Mouse (Mus musculus): ENCODE results near the gene Prkn. TPM values are rescaled to one million over a fixed set of nuclear protein-coding genes. Genes with fewer than 3 reads are reported as not detected.

Prkn gene
- total and polyA plus RNA-seq, 2 experiments from 2014 or later: 9.0 to 9.4 TPM

DNA sequence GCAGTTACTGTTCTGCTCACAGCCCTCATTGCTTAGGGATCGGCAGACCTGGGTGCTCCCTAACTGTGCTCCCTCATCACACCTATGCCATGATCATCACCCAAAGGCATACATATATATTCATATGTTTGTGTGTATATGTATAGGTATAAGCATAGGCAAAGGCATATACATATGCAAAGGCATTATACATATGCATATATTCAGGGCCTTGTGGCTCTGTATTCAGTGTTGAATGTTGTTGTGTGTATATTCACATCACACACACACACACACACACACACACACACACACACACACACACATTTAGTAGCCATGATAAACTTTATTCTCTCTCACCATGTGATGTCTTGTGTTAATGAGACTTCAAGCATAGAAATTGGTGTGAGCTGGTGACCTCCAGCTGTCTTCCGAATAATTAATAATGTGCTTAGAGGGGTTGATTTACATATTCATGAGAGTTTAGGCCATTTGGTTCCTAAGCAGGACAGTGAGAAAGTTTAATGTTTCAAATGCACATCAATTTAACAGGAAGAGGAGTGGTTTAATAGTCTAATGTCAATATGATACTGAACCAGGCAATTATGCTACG lies 804.8 kb downstream of the Prkn start:
- H3K36me3 ChIP-seq (ENCODE audit: insufficient read depth, low read length): no peaks in the 10 kb centered on the region
- TF ChIP-seq CTCF (IDR thresholded peaks at IDR 0.05): no peak
- no peaks in the 10 kb centered on the region for H3K4me1 ChIP-seq (ENCODE audit: insufficient read depth, low read length)
- no peak overlapping the region for H3K4me3 ChIP-seq (ENCODE audit: low read depth, low read length)
- no peak overlapping the region for H3K4me2 ChIP-seq (ENCODE audit: low read depth, low read length, poor library complexity, severe bottlenecking)
- peak; percentile 34 for DNase-seq (ENCODE audit: low spot score)
- ATAC-seq (ENCODE audit: low FRiP score): no peak
- no peak overlapping the region for H3K27ac ChIP-seq (ENCODE audit: low read depth, low read length)
- 65% methylated on average over 3 of the region's 3 CpGs for WGBS
- no peak overlapping the region for H3K9ac ChIP-seq (replicated peaks; ENCODE audit: low read length, poor library complexity, severe bottlenecking)
- H3K27me3 ChIP-seq (ENCODE audit: insufficient read depth, low read length): no peaks in the 10 kb centered on the region
- no peaks in the 10 kb centered on the region for H3K9me3 ChIP-seq (ENCODE audit: low read length)

GRCm38 (mm10) chr17:11656397-11656796 lies 816.2 kb downstream of the Prkn start:
- Histone ChIP-seq H3K27ac (ENCODE audit: low read depth, low read length) (no peak overlapping the region), H3K9ac (replicated peaks; ENCODE audit: low read length, poor library complexity, severe bottlenecking) (no peak overlapping the region), H3K4me3 (ENCODE audit: low read depth, low read length) (no peak overlapping the region), H3K27me3 (ENCODE audit: insufficient read depth, low read length) (no peaks in the 10 kb centered on the region), H3K9me3 (ENCODE audit: low read length) (no peaks in the 10 kb centered on the region), H3K4me2 (ENCODE audit: low read depth, low read length, poor library complexity, severe bottlenecking) (no peak overlapping the region), H3K36me3 (ENCODE audit: insufficient read depth, low read length) (no peaks in the 10 kb centered on the region), H3K4me1 (ENCODE audit: insufficient read depth, low read length) (no peaks in the 10 kb centered on the region)
- DNase-seq (ENCODE audit: low spot score) (no peak), ATAC-seq (ENCODE audit: low FRiP score) (no peak)
- 65% methylated on average over 5 of the region's 5 CpGs for WGBS
- TF ChIP-seq CTCF (IDR thresholded peaks at IDR 0.05): no peak

DNA sequence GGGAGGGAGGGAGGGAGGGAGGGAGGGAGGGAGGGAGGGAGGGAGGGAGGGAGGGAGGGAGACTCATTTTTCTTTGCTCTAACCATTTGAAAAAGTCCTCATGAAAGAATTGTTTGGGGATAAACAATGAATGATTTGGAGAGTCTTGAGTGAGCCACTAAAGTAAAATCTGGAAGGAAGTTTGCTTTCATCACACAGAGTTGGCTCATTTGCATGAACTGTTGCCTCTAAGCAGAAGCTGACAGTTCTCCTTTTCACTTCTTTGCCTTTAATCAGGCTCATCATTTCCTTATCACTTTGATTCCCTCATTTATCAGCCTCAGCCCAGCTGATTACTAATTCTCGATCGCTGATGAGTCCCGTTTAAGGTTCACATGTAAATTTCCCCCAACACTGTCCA lies 816.7 kb downstream of the Prkn start:
- Histone ChIP-seq H3K36me3 (ENCODE audit: insufficient read depth, low read length) (no peaks in the 10 kb centered on the region), H3K4me3 (ENCODE audit: low read depth, low read length) (no peak overlapping the region), H3K9ac (replicated peaks; ENCODE audit: low read length, poor library complexity, severe bottlenecking) (no peak overlapping the region), H3K4me2 (ENCODE audit: low read depth, low read length, poor library complexity, severe bottlenecking) (no peak overlapping the region), H3K27me3 (ENCODE audit: insufficient read depth, low read length) (no peaks in the 10 kb centered on the region), H3K4me1 (ENCODE audit: insufficient read depth, low read length) (no peaks in the 10 kb centered on the region), H3K9me3 (ENCODE audit: low read length) (no peaks in the 10 kb centered on the region), H3K27ac (ENCODE audit: low read depth, low read length) (no peak overlapping the region)
- DNase-seq (ENCODE audit: low spot score): no peak
- WGBS: 84% methylated on average over 3 of the region's 3 CpGs
- TF ChIP-seq CTCF (IDR thresholded peaks at IDR 0.05): no peak; the same call in 1 of the 2 replicates
- no peak for ATAC-seq (ENCODE audit: low FRiP score)

- 80% methylated on average over 1 of the region's 1 CpGs for WGBS
- no peaks in the 10 kb centered on the region for H3K9me3 ChIP-seq (ENCODE audit: low read length)
- no peak for ATAC-seq (ENCODE audit: low FRiP score)
- no peak overlapping the region for H3K4me3 ChIP-seq (ENCODE audit: low read depth, low read length)
- no peak for TF ChIP-seq CTCF (IDR thresholded peaks at IDR 0.05)
- H3K4me1 ChIP-seq (ENCODE audit: insufficient read depth, low read length): no peaks in the 10 kb centered on the region
- no peak overlapping the region for H3K4me2 ChIP-seq (ENCODE audit: low read depth, low read length, poor library complexity, severe bottlenecking)
- H3K27ac ChIP-seq (ENCODE audit: low read depth, low read length): no peak overlapping the region
- H3K27me3 ChIP-seq (ENCODE audit: insufficient read depth, low read length): no peaks in the 10 kb centered on the region
- no peaks in the 10 kb centered on the region for H3K36me3 ChIP-seq (ENCODE audit: insufficient read depth, low read length)
- DNase-seq (ENCODE audit: low spot score): no peak
- no peak overlapping the region for H3K9ac ChIP-seq (replicated peaks; ENCODE audit: low read length, poor library complexity, severe bottlenecking)
Observed at GRCm38 (mm10) chr17:11661898-11662297, 821.7 kb downstream of the Prkn start.

DNA sequence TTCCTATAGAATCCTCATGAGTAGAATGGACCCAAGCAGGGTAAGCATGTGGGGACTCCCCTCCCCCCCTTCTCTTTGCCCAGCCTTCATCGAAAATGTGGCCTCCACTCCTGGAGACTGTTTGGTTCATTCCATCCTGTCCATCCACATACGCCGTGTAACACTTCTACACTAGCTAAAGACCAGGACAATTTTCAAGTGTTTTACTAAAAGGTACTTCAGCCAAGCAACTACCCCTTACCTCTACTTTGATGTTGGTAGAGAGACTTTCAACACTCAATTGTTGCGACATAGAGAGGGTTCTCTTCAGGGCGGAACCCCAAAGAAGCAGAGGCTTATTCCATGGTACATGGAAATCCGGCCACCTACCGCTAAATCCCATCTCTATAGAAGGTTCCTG lies 823.3 kb downstream of the Prkn start:
- Histone ChIP-seq H3K4me1 (ENCODE audit: insufficient read depth, low read length) (no peaks in the 10 kb centered on the region), H3K27me3 (ENCODE audit: insufficient read depth, low read length) (no peaks in the 10 kb centered on the region), H3K9me3 (ENCODE audit: low read length) (no peaks in the 10 kb centered on the region), H3K36me3 (ENCODE audit: insufficient read depth, low read length) (no peaks in the 10 kb centered on the region), H3K9ac (replicated peaks; ENCODE audit: low read length, poor library complexity, severe bottlenecking) (no peak overlapping the region), H3K4me3 (ENCODE audit: low read depth, low read length) (no peak overlapping the region), H3K27ac (ENCODE audit: low read depth, low read length) (no peak overlapping the region), H3K4me2 (ENCODE audit: low read depth, low read length, poor library complexity, severe bottlenecking) (no peak overlapping the region)
- WGBS: 91% methylated on average over 7 of the region's 7 CpGs
- no peak for ATAC-seq (ENCODE audit: low FRiP score)
- no peak for DNase-seq (ENCODE audit: low spot score)
- no peak for TF ChIP-seq CTCF (IDR thresholded peaks at IDR 0.05)

GRCm38 (mm10) chr17:11664610-11665345 lies 824.6 kb downstream of the Prkn start:
- ATAC-seq (ENCODE audit: low FRiP score): no peak
- no peak for TF ChIP-seq CTCF (IDR thresholded peaks at IDR 0.05)
- Histone ChIP-seq H3K27me3 (ENCODE audit: insufficient read depth, low read length) (no peaks in the 10 kb centered on the region), H3K4me1 (ENCODE audit: insufficient read depth, low read length) (no peaks in the 10 kb centered on the region), H3K4me3 (ENCODE audit: low read depth, low read length) (peak overlapping the region; percentile 28), H3K4me2 (ENCODE audit: low read depth, low read length, poor library complexity, severe bottlenecking) (peak overlapping the region; percentile 48), H3K36me3 (ENCODE audit: insufficient read depth, low read length) (no peaks in the 10 kb centered on the region), H3K27ac (ENCODE audit: low read depth, low read length) (no peak overlapping the region), H3K9me3 (ENCODE audit: low read length) (no peaks in the 10 kb centered on the region), H3K9ac (replicated peaks; ENCODE audit: low read length, poor library complexity, severe bottlenecking) (peak overlapping the region; percentile 37; the same call in 1 of the 2 replicates)
- WGBS: 16% methylated on average over 20 of the region's 20 CpGs
- DNase-seq (ENCODE audit: low spot score): peak; percentile 61
